Mouse (Mus musculus) B cell, adult 2 months (primary cell): ENCODE data around the gene Eno1.
A peak's percentile ranks its signal among the peaks of the same experiment; 100 is the strongest.
"Not testable (repeated sequence)": the region's sequence is repeated elsewhere in the genome, so short reads cannot be mapped to it uniquely, and the experiment has no call there.

Experiments
- DNase-seq, 2 experiments: peaks; one replicate each; pipeline ENCODE4 v3.0.0; 2022

Gene Eno1

GRCm38 (mm10) chr4:150250549-150251422 lies 14.3 kb downstream of the Eno1 start:
- DNase-seq, result no peak

- DNase-seq, result no peak
These were observed 17.9 kb downstream of the Eno1 start for GRCm38 (mm10) chr4:150254416-150254815.

- no peak for DNase-seq
These were observed 18.7 kb downstream of the Eno1 start for GRCm38 (mm10) chr4:150255181-150255580.

- DNase-seq, result peak; percentile 80 to 81
These were observed 21.0 kb downstream of the Eno1 start for GRCm38 (mm10) chr4:150257252-150258204.

- no peak for DNase-seq
These were observed 21.9 kb downstream of the Eno1 start for GRCm38 (mm10) chr4:150258388-150258787.

GRCm38 (mm10) chr4:150259577-150259976 lies 23.1 kb downstream of the Eno1 start:
- DNase-seq, result no peak

- no peak for DNase-seq
These were observed 23.6 kb downstream of the Eno1 start for GRCm38 (mm10) chr4:150260111-150260510.

GRCm38 (mm10) chr4:150260745-150261144 lies 24.2 kb downstream of the Eno1 start:
- DNase-seq, result peak in 1 of 2 experiments; percentile 21

- no peak for DNase-seq
These were observed 25.8 kb downstream of the Eno1 start for GRCm38 (mm10) chr4:150262301-150262700.

GRCm38 (mm10) chr4:150264903-150265302 lies 28.4 kb downstream of the Eno1 start:
- DNase-seq, result peak; percentile 42 to 49

- no peak for DNase-seq
These were observed 28.9 kb downstream of the Eno1 start for GRCm38 (mm10) chr4:150265471-150265870.

GRCm38 (mm10) chr4:150266655-150267223 lies 30.2 kb downstream of the Eno1 start:
- no peak for DNase-seq

GRCm38 (mm10) chr4:150268674-150269653 lies 32.4 kb downstream of the Eno1 start:
- peak in 1 of 2 experiments; percentile 10 for DNase-seq

- DNase-seq, result peak; percentile 19 to 28
These were observed 33.2 kb downstream of the Eno1 start for GRCm38 (mm10) chr4:150269679-150270078.

GRCm38 (mm10) chr4:150270718-150271117 lies 34.2 kb downstream of the Eno1 start:
- DNase-seq, result not testable (repeated sequence)

- DNase-seq, result peak; percentile 48 to 58
These were observed 36.2 kb downstream of the Eno1 start for GRCm38 (mm10) chr4:150272725-150273124.

- no peak for DNase-seq
These were observed 39.0 kb downstream of the Eno1 start for GRCm38 (mm10) chr4:150275531-150275930.

GRCm38 (mm10) chr4:150279336-150279735 lies 42.8 kb downstream of the Eno1 start:
- DNase-seq, result not testable (repeated sequence)

GRCm38 (mm10) chr4:150280002-150280401 lies 43.5 kb downstream of the Eno1 start:
- DNase-seq, result no peak

- peak in 1 of 2 experiments; percentile 12 for DNase-seq
These were observed 43.9 kb downstream of the Eno1 start for GRCm38 (mm10) chr4:150280459-150280858.

GRCm38 (mm10) chr4:150281018-150281761 lies 44.7 kb downstream of the Eno1 start, which contains the start of gene Rere:
Gene Rere (plus strand): TSS chr4:150281646.
- DNase-seq, result peak; percentile 99
